Mouse (Mus musculus) heart, postnatal 0 days (tissue): ENCODE data around the gene Ccdc155. TPM values are rescaled to one million over a fixed set of nuclear protein-coding genes. Genes with fewer than 3 reads are reported as not detected.
A peak's percentile ranks its signal among the peaks of the same experiment; 100 is the strongest.
"Not testable (repeated sequence)": the region's sequence is repeated elsewhere in the genome, so short reads cannot be mapped to it uniquely, and the experiment has no call there.

Experiments
- ATAC-seq: fragments of 200-750 bp; cut with Nextera tagmentation; 2 replicates; pipeline ENCODE4 v1.8.0; 2017; ENCODE audit warnings: low read depth, moderate number of reproducible peaks, moderate library complexity; ENCODE audit not compliant: insufficient read depth
- DNase-seq: peaks from one replicate; pipeline ENCODE4 v3.0.0-alpha.2; 2016; ENCODE audit warnings: low spot score
- H3K27ac ChIP-seq: fragments of 300-500 bp; sonication (generic); 2 replicates; pipeline ENCODE4 v1.5.1; 2014; ENCODE audit warnings: low read depth, mild to moderate bottlenecking
- H3K27me3 ChIP-seq: fragments of 300-500 bp; sonication (generic); 2 replicates; pipeline ENCODE4 v1.6.1; 2014; ENCODE audit warnings: low read length, mixed read lengths; ENCODE audit not compliant: control insufficient read depth, insufficient read depth
- H3K36me3 ChIP-seq: fragments of 300-500 bp; sonication (generic); replicated peaks from 2 replicates; pipeline ENCODE4 v1.6.1; 2014; ENCODE audit warnings: low read length, mixed read lengths; ENCODE audit not compliant: control insufficient read depth, insufficient read depth
- H3K4me1 ChIP-seq: fragments of 300-500 bp; sonication (generic); 2 replicates; pipeline ENCODE4 v1.6.1; 2014; ENCODE audit warnings: antibody characterized with exemption; ENCODE audit not compliant: control insufficient read depth, insufficient read depth
- H3K4me2 ChIP-seq: fragments of 300-500 bp; sonication (generic); 2 replicates; pipeline ENCODE4 v1.6.1; 2014; ENCODE audit warnings: low read depth, mild to moderate bottlenecking, low read length, moderate library complexity
- H3K4me3 ChIP-seq: fragments of 300-500 bp; sonication (generic); 2 replicates; pipeline ENCODE4 v1.5.1; 2014; ENCODE audit warnings: low read depth, low read length
- H3K9ac ChIP-seq: fragments of 300-500 bp; sonication (generic); replicated peaks from 2 replicates; pipeline ENCODE4 v1.6.1; 2014; ENCODE audit warnings: low read depth, low read length, mixed read lengths
- H3K9me3 ChIP-seq: fragments of 300-500 bp; sonication (generic); replicated peaks from 2 replicates; pipeline ENCODE4 v1.6.1; 2016; ENCODE audit warnings: low read length; ENCODE audit not compliant: control insufficient read depth
- CTCF ChIP-seq: IDR thresholded peaks from 2 replicates; pipeline ENCODE4 v1.5.1; 2016; ENCODE audit warnings: antibody characterized with exemption, control low read depth, low read depth
- EP300 ChIP-seq: IDR thresholded peaks from 2 replicates; pipeline ENCODE4 v1.6.1; 2016; ENCODE audit warnings: antibody characterized with exemption, low read depth
- WGBS: fragments of 180-500 bp; shearing (Covaris S2); extraction: QIAGEN DNeasy Blood & Tissue Kit; methylation state at CpG from one replicate; pipeline ENCODE4 v1.1.7; 2014; 5-methylcytosine and 5-hydroxymethylcytosine counted together
- polyA plus RNA-seq: library from polyadenylated mRNA; unstranded; fragments of >200 nt; fragmentation: Nextera tagmentation; extraction: Ambion mirVana; gene quantifications from 2 replicates; pipeline ENCODE4 v1.2.1, GENCODE M21; 2015
- total RNA-seq: library from RNA; depleted of rRNA; stranded (reverse); fragments of >200 nt; gene quantifications from 2 replicates; pipeline ENCODE4 v1.2.3, GENCODE M21; 2014; ENCODE audit warnings: low replicate concordance

The Ccdc155 gene
- total and polyA plus RNA-seq, 2 experiments from 2014 or later: 0.14 TPM; not detected in 1

GRCm38 (mm10) chr7:45154993-45155514, 49.6 kb downstream of the Ccdc155 start:
- no peak overlapping the region for H3K9ac ChIP-seq
- TF ChIP-seq EP300 (no peak), CTCF (peak; percentile 43; the same call in 1 of the 2 replicates)
- peak overlapping the region; percentile 83 for H3K4me2 ChIP-seq
- WGBS: 72% methylated on average over 12 of the region's 12 CpGs
- peaks cover 9% of the 10 kb centered on the region; the same call in 1 of the 2 replicates for H3K36me3 ChIP-seq
- H3K27me3 ChIP-seq: no peaks in the 10 kb centered on the region
- H3K9me3 ChIP-seq: no peaks in the 10 kb centered on the region
- peak; percentile 44 for DNase-seq
- peak overlapping the region; percentile 97; the same call in 1 of the 2 replicates for H3K27ac ChIP-seq
- 0 out of 2 replicates have a peak, but pooled peaks cover 7% of the 10 kb centered on the region for H3K4me1 ChIP-seq
- peak; percentile 26 for ATAC-seq
- peak overlapping the region; percentile 76 for H3K4me3 ChIP-seq

GRCm38 (mm10) chr7:45154096-45154992, 50.3 kb downstream of the Ccdc155 start, which contains the start of the genes Pih1d1 and Aldh16a1:
TSS of gene Pih1d1 (plus strand) at chr7:45154303.
TSS of gene Aldh16a1 (minus strand) at chr7:45154584.
- Histone ChIP-seq H3K27ac (peak within 1 kb of the TSS; percentile 97), H3K4me1 (0 out of 2 replicates have a peak, but pooled peaks cover 7% of the 10 kb centered on the region), H3K27me3 (no peaks in the 10 kb centered on the region), H3K9me3 (no peaks in the 10 kb centered on the region), H3K36me3 (0 out of 2 replicates have a peak, but pooled peaks cover 7% of the 10 kb centered on the region), H3K9ac (peak within 1 kb of the TSS; percentile 83), H3K4me3 (peak within 1 kb of the TSS; percentile 76), H3K4me2 (peak within 1 kb of the TSS; percentile 83)
- ATAC-seq (peak; percentile 94), DNase-seq (peak; percentile 94)
- TF ChIP-seq CTCF: peak; percentile 61
- 0 out of 2 replicates have a peak, but pooled peaks have one; percentile 63 for TF ChIP-seq EP300
- WGBS: 2% methylated on average over 69 of the region's 69 CpGs

- no peak for ATAC-seq
- WGBS: 1% methylated on average over 5 of the region's 5 CpGs
- 0 out of 2 replicates have a peak, but pooled peaks cover 4% of the 10 kb centered on the region for H3K36me3 ChIP-seq
- H3K27ac ChIP-seq: peak overlapping the region; percentile 97
- H3K4me2 ChIP-seq: peak overlapping the region; percentile 83
- H3K4me3 ChIP-seq: peak overlapping the region; percentile 76
- 0 out of 2 replicates have a peak, but pooled peaks cover 7% of the 10 kb centered on the region for H3K4me1 ChIP-seq
- TF ChIP-seq EP300: no peak
- TF ChIP-seq CTCF: no peak
- no peaks in the 10 kb centered on the region for H3K9me3 ChIP-seq
- DNase-seq: no peak
- H3K27me3 ChIP-seq: no peaks in the 10 kb centered on the region
- H3K9ac ChIP-seq: peak overlapping the region; percentile 83
These were observed 51.1 kb downstream of the Ccdc155 start for GRCm38 (mm10) chr7:45153586-45153985.

- not testable (repeated sequence) for H3K4me2 ChIP-seq, H3K9ac ChIP-seq, DNase-seq, H3K27ac ChIP-seq, ATAC-seq, H3K4me1 ChIP-seq, H3K4me3 ChIP-seq, H3K36me3 ChIP-seq, H3K27me3 ChIP-seq, H3K9me3 ChIP-seq
- 85% methylated on average over 2 of the region's 2 CpGs for WGBS
These were observed 51.6 kb downstream of the Ccdc155 start for GRCm38 (mm10) chr7:45153052-45153451.

GRCm38 (mm10) chr7:45151303-45151702, 53.4 kb downstream of the Ccdc155 start:
- Histone ChIP-seq H3K4me1 (0 out of 2 replicates have a peak, but pooled peaks cover 7% of the 10 kb centered on the region), H3K27me3 (no peaks in the 10 kb centered on the region), H3K9ac (no peak overlapping the region), H3K4me3 (no peak overlapping the region), H3K9me3 (no peaks in the 10 kb centered on the region), H3K4me2 (no peak overlapping the region), H3K27ac (no peak overlapping the region), H3K36me3 (no peaks in the 10 kb centered on the region; the same call in 1 of the 2 replicates)
- ATAC-seq (no peak), DNase-seq (no peak)
- TF ChIP-seq EP300 (no peak), CTCF (no peak)
- WGBS: 53% methylated on average over 11 of the region's 11 CpGs
